Mouse (Mus musculus) spleen, adult 2 months (tissue): ENCODE results near the gene Camk1g.

Experiments used
- CTCF ChIP-seq: fragments of 200-500 bp; IDR thresholded peaks from 2 replicates; pipeline ENCODE4 v1.5.1; 2011; ENCODE audit warnings: mild to moderate bottlenecking, inconsistent platforms; ENCODE audit not compliant: insufficient read depth, insufficient read length, insufficient replicate concordance; ENCODE audit errors: extremely low read depth
- POLR2A ChIP-seq: fragments of 200-500 bp; IDR thresholded peaks from 2 replicates; pipeline ENCODE4 v1.6.1; 2011; ENCODE audit warnings: low read depth, low read length, inconsistent platforms

DNA sequence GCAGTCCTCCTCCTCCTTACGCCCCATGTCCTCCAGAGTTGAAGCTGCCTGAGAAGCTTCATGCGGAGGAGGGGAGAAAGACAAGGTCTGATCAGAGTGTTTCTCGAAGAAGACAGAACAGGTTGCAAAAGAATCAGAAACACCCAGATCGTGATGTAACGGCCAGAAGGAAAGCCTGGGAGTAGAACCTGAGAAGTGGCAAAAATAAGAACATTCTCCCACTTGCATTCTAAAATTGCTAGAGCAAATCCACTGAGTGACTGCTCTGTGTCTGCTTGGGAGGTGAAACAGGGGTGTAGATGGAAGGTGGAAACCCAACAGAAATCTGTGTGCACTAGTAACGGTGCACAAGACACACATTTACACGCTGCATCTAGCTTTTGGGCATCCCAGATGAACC lies 8.0 kb downstream of the Camk1g start:
- TF ChIP-seq CTCF, result no peak
- TF ChIP-seq POLR2A, result no peak
